Mouse (Mus musculus) kidney, adult 2 months (tissue): ENCODE results near the gene Tchhl1. TPM values are rescaled to one million over a fixed set of nuclear protein-coding genes. Genes with fewer than 3 reads are reported as not detected.
"Not testable (repeated sequence)": the region's sequence is repeated elsewhere in the genome, so short reads cannot be mapped to it uniquely, and the experiment has no call there.

Experiments
- DNase-seq: peaks from one replicate; pipeline ENCODE4 v3.0.0; 2021
- H3K27ac ChIP-seq: fragments of 200-500 bp; 2 replicates; pipeline ENCODE4 v1.5.1; 2012; ENCODE audit warnings: low read depth, low read length, control low read depth, inconsistent platforms; ENCODE audit not compliant: insufficient read depth
- H3K27me3 ChIP-seq: fragments of 200-500 bp; replicated peaks from 2 replicates; pipeline ENCODE4 v1.6.1; 2012; ENCODE audit warnings: mild to moderate bottlenecking, moderate library complexity, low read length, inconsistent platforms; ENCODE audit not compliant: control insufficient read depth, insufficient read depth
- H3K36me3 ChIP-seq: fragments of 200-500 bp; 2 replicates; pipeline ENCODE4 v1.6.1; 2012; ENCODE audit warnings: mild to moderate bottlenecking, moderate library complexity, low read length, inconsistent platforms; ENCODE audit not compliant: control insufficient read depth, insufficient read depth
- H3K4me1 ChIP-seq: fragments of 200-500 bp; 2 replicates; pipeline ENCODE4 v1.6.1; 2011; ENCODE audit warnings: low read length; ENCODE audit not compliant: control insufficient read depth, insufficient read depth
- H3K4me3 ChIP-seq: fragments of 200-500 bp; 2 replicates; pipeline ENCODE4 v1.5.1; 2011; ENCODE audit warnings: mild to moderate bottlenecking, low read depth, low read length, control low read depth; ENCODE audit not compliant: insufficient read depth
- CTCF ChIP-seq: fragments of 200-500 bp; conservative IDR thresholded peaks from 2 replicates; pipeline ENCODE4 v1.5.1; 2011; ENCODE audit warnings: low read depth, mild to moderate bottlenecking, control low read depth, low read length, moderate library complexity, mixed read lengths; ENCODE audit not compliant: insufficient read depth, insufficient read length
- POLR2A ChIP-seq: fragments of 200-500 bp; IDR thresholded peaks from one replicate; pipeline ENCODE4 v1.6.1; 2011; ENCODE audit warnings: low read depth, low read length, control low read depth
- WGBS: fragments of 180-500 bp; shearing (Covaris S2); methylation state at CpG from one replicate; pipeline ENCODE4 v1.1.7; 2018; 5-methylcytosine and 5-hydroxymethylcytosine counted together
- polyA plus RNA-seq: library from polyadenylated mRNA; depleted of rRNA; stranded (reverse); fragments of >200 nt; gene quantifications from 2 replicates; pipeline ENCODE4 v1.2.3, GENCODE M21; 2012

Gene Tchhl1
- polyA plus RNA-seq, 1 experiment = 0.47 TPM

GRCm38 (mm10) chr3:93488541-93488940 lies 20.0 kb downstream of the Tchhl1 start:
- WGBS = 62% methylated on average over 2 of the region's 2 CpGs
- no peak overlapping the region for H3K27ac ChIP-seq
- TF ChIP-seq CTCF = no peak
- TF ChIP-seq POLR2A = no peak

DNA sequence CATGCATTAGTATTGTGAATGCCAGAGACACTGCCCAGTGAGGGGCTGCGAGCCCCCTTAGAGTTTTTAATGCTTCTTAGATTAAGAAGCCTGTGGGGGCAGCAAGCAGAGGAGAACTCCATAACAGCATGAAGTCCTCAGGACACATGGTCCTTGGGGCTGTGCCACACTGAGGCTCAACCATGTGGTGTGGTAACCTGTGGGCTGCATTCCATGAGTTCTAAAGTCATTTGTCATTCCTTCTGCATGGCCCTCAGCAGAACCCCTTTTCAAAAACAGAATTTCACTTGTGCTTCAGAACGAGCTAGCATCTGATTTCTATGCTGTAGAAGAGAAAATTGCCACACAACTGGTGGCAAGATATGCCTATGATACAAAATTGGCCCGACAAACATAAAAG lies 23.6 kb downstream of the Tchhl1 start:
- Histone ChIP-seq H3K36me3 (no peaks in the 10 kb centered on the region), H3K27ac (no peak overlapping the region), H3K4me1 (peaks cover 3% of the 10 kb centered on the region), H3K4me3 (no peak overlapping the region), H3K27me3 (no peaks in the 10 kb centered on the region)
- 82% methylated on average over 3 of the region's 3 CpGs for WGBS
- TF ChIP-seq POLR2A (no peak), CTCF (no peak)
- DNase-seq = no peak

More at GRCm38 (mm10) chr3:93488541-93488940, 20.0 kb downstream of the Tchhl1 start:
- DNase-seq = peak; percentile 72
- no peaks in the 10 kb centered on the region for H3K27me3 ChIP-seq
- H3K4me3 ChIP-seq = no peak overlapping the region
- H3K4me1 ChIP-seq = peaks cover 2% of the 10 kb centered on the region; the same call in 1 of the 2 replicates
- H3K36me3 ChIP-seq = no peaks in the 10 kb centered on the region

DNA sequence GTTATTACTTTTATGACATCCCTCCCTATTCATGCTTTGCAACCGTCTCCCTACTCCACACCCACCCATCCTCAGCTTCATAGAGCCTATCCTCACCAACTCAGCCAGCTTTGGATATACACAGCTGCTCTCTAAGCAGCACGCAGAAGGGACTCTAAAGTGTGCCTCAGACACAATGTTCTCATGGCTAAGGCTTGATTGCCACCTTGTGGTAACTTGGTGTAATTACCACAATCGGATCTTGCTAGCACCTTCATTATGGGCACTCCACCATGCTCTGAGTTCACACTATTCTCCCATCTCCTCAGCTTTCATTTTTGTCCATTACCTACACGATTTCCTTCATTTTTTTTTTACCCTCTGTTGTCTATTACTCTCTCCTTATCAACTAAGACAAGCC lies 25.4 kb downstream of the Tchhl1 start:
- TF ChIP-seq POLR2A = no peak
- TF ChIP-seq CTCF = peak; percentile 83
- H3K36me3 ChIP-seq = no peaks in the 10 kb centered on the region
- WGBS = 2% methylated on average over 4 of the region's 4 CpGs
- DNase-seq = peak; percentile 79
- H3K4me3 ChIP-seq = no peak overlapping the region
- H3K27me3 ChIP-seq = no peaks in the 10 kb centered on the region
- peaks cover 9% of the 10 kb centered on the region for H3K4me1 ChIP-seq
- no peak overlapping the region for H3K27ac ChIP-seq

- not testable (repeated sequence) for H3K27me3 ChIP-seq, H3K27ac ChIP-seq, H3K4me1 ChIP-seq, H3K4me3 ChIP-seq, H3K36me3 ChIP-seq
- DNase-seq = peak; percentile 19
- WGBS = 28% methylated on average over 5 of the region's 5 CpGs
Measured at GRCm38 (mm10) chr3:93494774-93495173, 26.2 kb downstream of the Tchhl1 start.

- WGBS = 34% methylated on average over 3 of the region's 3 CpGs
- Histone ChIP-seq H3K4me1 (peaks cover 6% of the 10 kb centered on the region), H3K27me3 (no peaks in the 10 kb centered on the region), H3K36me3 (no peaks in the 10 kb centered on the region), H3K27ac (no peak overlapping the region; the same call in 1 of the 2 replicates), H3K4me3 (no peak overlapping the region)
- peak; percentile 78 for DNase-seq
- TF ChIP-seq POLR2A = no peak
- TF ChIP-seq CTCF = no peak
Measured at GRCm38 (mm10) chr3:93497131-93497530, 28.6 kb downstream of the Tchhl1 start.

DNA sequence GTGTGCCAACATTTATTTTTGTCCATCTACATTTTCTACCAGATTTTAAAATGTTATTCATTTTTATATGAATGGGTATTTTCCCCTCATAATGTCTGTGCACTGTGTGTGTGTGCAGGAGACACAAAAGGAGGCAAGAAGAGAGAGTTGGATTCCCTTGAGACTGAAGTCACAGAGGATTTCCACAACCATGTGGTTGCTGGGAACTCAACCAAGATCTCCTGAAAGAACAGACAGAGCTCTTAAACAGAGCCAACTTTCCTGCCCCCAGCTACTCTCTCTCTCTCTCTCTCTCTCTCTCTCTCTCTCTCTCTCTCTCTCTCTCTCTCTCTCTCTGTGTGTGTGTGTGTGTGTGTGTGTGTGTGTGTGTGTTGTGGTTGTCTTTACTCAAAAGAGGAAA lies 30.6 kb downstream of the Tchhl1 start:
- H3K36me3 ChIP-seq = no peaks in the 10 kb centered on the region
- no peak overlapping the region for H3K27ac ChIP-seq
- peaks cover 6% of the 10 kb centered on the region for H3K4me1 ChIP-seq
- TF ChIP-seq CTCF (no peak), POLR2A (no peak)
- DNase-seq = no peak
- H3K4me3 ChIP-seq = no peak overlapping the region
- H3K27me3 ChIP-seq = no peaks in the 10 kb centered on the region

- no peak overlapping the region for H3K4me3 ChIP-seq
- TF ChIP-seq CTCF (no peak), POLR2A (no peak)
- WGBS = 82% methylated on average over 7 of the region's 7 CpGs
- DNase-seq = no peak
- H3K27me3 ChIP-seq = no peaks in the 10 kb centered on the region
- H3K4me1 ChIP-seq = no peaks in the 10 kb centered on the region
- H3K36me3 ChIP-seq = no peaks in the 10 kb centered on the region
- no peak overlapping the region for H3K27ac ChIP-seq
Measured at GRCm38 (mm10) chr3:93504536-93505189, 36.1 kb downstream of the Tchhl1 start.
